Mouse (Mus musculus) liver, embryonic 14.5 days (tissue): Measurements from ENCODE around the gene Cd82.

Source experiments
- CTCF ChIP-seq: IDR thresholded peaks from 2 replicates; pipeline ENCODE4 v1.5.1; 2016; ENCODE audit warnings: antibody characterized with exemption, low read depth, control low read depth
- EP300 ChIP-seq: IDR thresholded peaks from 2 replicates; pipeline ENCODE4 v1.6.1; 2016; ENCODE audit warnings: antibody characterized with exemption, low read depth

- TF ChIP-seq EP300 (no peak), CTCF (no peak)
These were observed 35.8 kb downstream of the Cd82 start for GRCm38 (mm10) chr2:93427000-93427715.
